Mouse (Mus musculus): ENCODE data around the gene Dock2.
A peak's percentile ranks its signal among the peaks of the same experiment; 100 is the strongest.
"Not testable (repeated sequence)": the region's sequence is repeated elsewhere in the genome, so short reads cannot be mapped to it uniquely, and the experiment has no call there.

Dock2 gene

DNA sequence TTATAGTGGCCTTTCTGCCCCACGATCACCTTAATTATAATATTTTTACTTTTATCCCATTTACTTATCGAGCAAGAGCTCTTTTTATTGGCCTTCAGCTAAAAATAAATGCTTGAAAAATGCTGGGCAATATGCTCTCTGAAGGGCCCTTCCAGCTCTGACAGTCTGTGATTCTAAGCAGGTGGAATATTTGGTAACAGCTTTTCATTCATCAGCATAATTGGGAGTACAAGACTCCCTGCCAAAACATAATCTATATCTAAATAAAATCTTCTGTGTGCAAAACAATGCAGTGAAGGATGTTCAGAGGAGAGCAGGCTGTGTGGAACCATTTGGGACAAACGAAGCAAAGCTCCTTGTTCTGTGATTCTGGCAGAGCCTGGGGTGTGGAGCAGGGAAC is 492.4 kb downstream of the Dock2 start:
- no peak for DNase-seq (ENCODE audit: low read depth, low spot score)

GRCm38 (mm10) chr11:34290708-34291107 is 493.0 kb downstream of the Dock2 start:
- no peak for DNase-seq (ENCODE audit: low read depth, low spot score)

GRCm38 (mm10) chr11:34290265-34290664 is 493.4 kb downstream of the Dock2 start:
- no peak for DNase-seq (ENCODE audit: low read depth, low spot score)

- no peak for DNase-seq (ENCODE audit: low read depth, low spot score)
Observed at GRCm38 (mm10) chr11:34284124-34284808, 499.4 kb downstream of the Dock2 start.

GRCm38 (mm10) chr11:34277047-34277445 is 506.6 kb downstream of the Dock2 start:
- DNase-seq (ENCODE audit: low read depth, low spot score): no peak

- DNase-seq (ENCODE audit: low read depth, low spot score): peak; percentile 36
Observed at GRCm38 (mm10) chr11:34276363-34277046, 507.2 kb downstream of the Dock2 start.

DNA sequence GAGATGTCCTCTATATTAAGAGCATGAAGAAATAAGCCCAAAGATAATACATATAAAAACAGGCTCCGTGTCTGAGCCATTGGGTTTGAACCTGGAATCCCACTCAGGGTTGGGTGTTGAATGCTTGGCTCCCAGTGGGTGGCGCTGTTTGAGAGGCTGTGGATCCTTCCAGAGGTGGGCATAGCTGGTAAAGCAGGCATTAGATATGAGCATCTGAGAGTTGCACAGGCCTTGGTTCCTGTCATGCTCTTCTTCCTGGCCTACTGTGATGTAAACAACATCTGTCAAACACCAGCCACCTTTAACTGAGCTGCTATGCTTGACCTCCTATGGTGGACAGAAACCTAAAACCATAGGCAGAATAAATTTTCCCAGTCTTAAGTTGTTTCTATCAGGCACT is 507.8 kb downstream of the Dock2 start:
- DNase-seq (ENCODE audit: low read depth, low spot score): peak; percentile 36

DNA sequence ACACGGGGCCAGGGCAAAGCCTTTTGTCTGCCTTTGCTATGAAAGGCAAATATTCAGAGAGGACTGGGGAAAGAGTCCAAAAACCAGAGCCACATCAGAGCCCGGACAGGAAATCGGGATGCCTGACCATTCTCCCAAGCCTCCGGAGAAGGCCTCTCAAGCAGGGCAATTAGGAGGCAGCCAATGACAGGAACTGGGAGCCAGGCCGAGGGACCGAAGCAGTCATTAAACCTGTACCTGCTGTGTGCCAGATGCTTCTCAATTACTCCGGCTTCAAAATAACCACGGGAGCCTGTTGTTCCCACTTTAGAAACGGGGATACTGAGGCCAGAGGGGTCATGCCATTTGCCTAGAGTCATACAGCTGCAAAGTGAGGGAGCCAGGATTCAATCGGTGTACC is 511.7 kb downstream of the Dock2 start:
- no peak for DNase-seq (ENCODE audit: low read depth, low spot score)

GRCm38 (mm10) chr11:34264099-34264498 is 519.6 kb downstream of the Dock2 start:
- DNase-seq (ENCODE audit: low read depth, low spot score): no peak

GRCm38 (mm10) chr11:34258849-34259469 is 524.7 kb downstream of the Dock2 start:
- DNase-seq (ENCODE audit: low read depth, low spot score): no peak

DNA sequence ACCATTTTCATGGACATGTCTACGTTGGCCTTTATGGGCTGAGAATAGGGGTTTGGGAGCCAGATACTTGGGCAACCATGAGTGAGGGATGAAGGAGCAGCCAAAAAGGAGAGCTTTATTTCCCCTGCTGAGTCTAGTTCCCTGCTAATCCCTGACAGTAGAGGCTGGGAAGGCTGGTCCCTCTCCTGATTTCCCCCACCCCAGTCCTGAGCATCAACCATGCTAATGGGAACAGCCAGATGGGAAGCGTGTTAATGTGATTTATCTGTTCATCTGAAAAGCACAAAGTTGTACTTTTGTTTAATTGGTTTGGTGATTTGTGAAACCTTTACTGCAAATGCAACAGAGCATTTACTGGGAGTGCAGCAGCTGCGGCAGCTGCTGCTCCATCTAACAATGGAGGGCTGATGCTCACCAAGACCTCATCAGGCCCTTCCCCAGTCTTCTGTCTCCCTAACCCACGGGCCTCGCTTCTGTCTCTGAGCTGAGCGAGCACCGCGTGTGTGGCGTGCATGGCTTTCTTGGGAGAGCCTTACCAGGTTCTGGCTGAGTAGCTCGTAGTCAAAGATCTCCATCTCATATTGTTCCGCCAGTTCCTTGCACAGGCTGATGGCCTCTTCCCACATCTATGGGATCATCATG is 526.0 kb downstream of the Dock2 start:
- no peak for DNase-seq (ENCODE audit: low read depth, low spot score)

DNA sequence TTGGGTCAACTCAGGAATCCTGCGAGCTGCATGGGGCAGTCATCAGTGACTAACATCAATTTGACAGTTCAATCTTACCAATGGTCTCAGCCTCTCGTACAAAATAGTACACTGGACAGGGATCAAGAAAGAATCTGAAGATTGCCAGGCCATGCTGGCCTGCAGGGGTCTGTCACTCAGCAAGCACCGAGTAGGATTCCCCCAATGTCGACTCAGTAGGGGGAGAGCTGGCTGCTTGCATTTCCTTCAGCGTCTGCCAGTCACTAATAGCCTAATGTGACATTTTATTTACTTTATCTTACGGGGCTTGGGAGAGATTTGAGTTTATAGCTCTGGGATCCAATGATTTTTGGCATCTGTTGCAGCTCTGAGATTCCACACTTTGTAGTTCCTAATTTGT is 540.7 kb downstream of the Dock2 start:
- no peak for DNase-seq (ENCODE audit: low read depth, low spot score)

DNA sequence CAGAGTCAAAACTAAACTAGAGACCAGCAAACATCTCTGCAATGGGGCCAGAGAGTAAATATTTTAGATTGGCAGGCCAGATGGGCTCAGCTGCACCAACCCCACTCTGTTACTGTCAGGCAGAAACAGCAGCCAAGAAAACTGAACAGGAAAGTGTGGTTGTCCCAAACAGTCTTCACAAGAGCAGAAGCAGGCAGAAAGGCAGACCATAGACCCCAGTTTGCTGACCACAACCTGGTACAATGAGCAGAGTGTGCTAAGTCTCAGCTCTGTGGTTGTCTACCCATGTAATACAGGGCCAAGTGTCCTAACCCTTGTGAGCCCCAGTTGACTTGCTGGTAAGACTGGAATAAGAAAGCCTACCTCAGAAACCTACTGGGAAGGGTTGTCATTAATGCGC is 543.4 kb downstream of the Dock2 start:
- DNase-seq (ENCODE audit: low read depth, low spot score): no peak

GRCm38 (mm10) chr11:34239691-34240090 is 544.0 kb downstream of the Dock2 start:
- no peak for DNase-seq (ENCODE audit: low read depth, low spot score)

GRCm38 (mm10) chr11:34236885-34237284 is 546.8 kb downstream of the Dock2 start:
- no peak for DNase-seq (ENCODE audit: low read depth, low spot score)

GRCm38 (mm10) chr11:34236091-34236759 is 547.5 kb downstream of the Dock2 start:
- DNase-seq (ENCODE audit: low read depth, low spot score): peak; percentile 81

- peak; percentile 86 for DNase-seq (ENCODE audit: low read depth, low spot score)
Observed at GRCm38 (mm10) chr11:34228758-34229364, 554.8 kb downstream of the Dock2 start.

- peak; percentile 56 for DNase-seq (ENCODE audit: low read depth, low spot score)
Observed at GRCm38 (mm10) chr11:34227180-34227579, 556.5 kb downstream of the Dock2 start.

GRCm38 (mm10) chr11:34220596-34220995 is 563.1 kb downstream of the Dock2 start:
- not testable (repeated sequence) for DNase-seq (ENCODE audit: low read depth, low spot score)

GRCm38 (mm10) chr11:34212853-34213252 is 570.8 kb downstream of the Dock2 start:
- peak; percentile 71 for DNase-seq (ENCODE audit: low read depth, low spot score)

DNA sequence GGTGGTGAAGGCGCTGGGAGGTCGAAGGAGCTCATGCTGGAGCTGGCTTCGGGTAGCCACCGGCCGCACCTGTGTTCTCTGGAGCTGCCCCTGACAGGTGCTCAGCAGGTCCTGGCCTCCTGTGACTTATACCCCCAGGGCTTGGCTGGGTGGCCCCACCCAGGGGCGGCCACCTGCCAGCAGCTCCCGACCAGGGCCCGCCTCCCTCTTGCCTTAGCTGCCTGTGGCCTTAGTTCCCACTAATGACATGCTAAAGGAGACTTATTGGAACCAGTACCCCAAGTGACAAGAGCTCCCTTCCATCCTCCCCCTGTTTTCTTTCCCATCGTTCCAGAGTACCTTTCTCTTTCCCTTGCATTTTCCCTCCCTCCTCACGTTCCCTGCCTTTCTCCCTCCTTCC is 575.7 kb downstream of the Dock2 start, which contains the start of gene Foxi1:
Gene Foxi1 (minus strand): TSS at position 101 of the 400 bp plus-strand sequence.
- no peak for DNase-seq (ENCODE audit: low read depth, low spot score)

Data from R1 (cell line).